In genomic region chr3:144413821-144414220, GRCm38 (mm10) we compare ENCODE assay signal across 17 mouse cellular contexts.
"Had no signal": no experiment of that assay in that cellular context is flagged by ENCODE, and none has a peak within 500 bp of the region (broad histone marks: within the 10 kb centered on the region; RNA-seq: fewer than 3 reads in every experiment).

No protein-coding gene starts in this region.

- H3K9ac ChIP-seq: kidney, embryonic 15.5 days; liver, embryonic 13.5 days; midbrain, embryonic 12.5 days; neural tube, embryonic 12.5 days; neural tube, embryonic 15.5 days had no signal

- H3K27ac ChIP-seq: kidney, embryonic 15.5 days; left cerebral cortex, adult 2 months; liver, embryonic 13.5 days; midbrain, embryonic 12.5 days; neural tube, embryonic 12.5 days; neural tube, embryonic 15.5 days; stomach, postnatal 0 days had no signal

- H3K36me3 ChIP-seq: kidney, embryonic 15.5 days; liver, embryonic 13.5 days; midbrain, embryonic 12.5 days; neural tube, embryonic 12.5 days; neural tube, embryonic 15.5 days had no signal

- H3K4me3 ChIP-seq: kidney, embryonic 15.5 days; left cerebral cortex, adult 2 months; liver, embryonic 13.5 days; midbrain, embryonic 12.5 days; neural tube, embryonic 12.5 days; neural tube, embryonic 15.5 days had no signal

- H3K4me2 ChIP-seq: kidney, embryonic 15.5 days; liver, embryonic 13.5 days; midbrain, embryonic 12.5 days; neural tube, embryonic 12.5 days; neural tube, embryonic 15.5 days had no signal

- H3K27me3 ChIP-seq: kidney, embryonic 15.5 days; liver, embryonic 13.5 days; midbrain, embryonic 12.5 days; neural tube, embryonic 12.5 days; neural tube, embryonic 15.5 days had no signal

- DNase-seq: kidney, postnatal 10 days; kidney, postnatal 36 days; layer of hippocampus, postnatal 36 days; liver, embryonic 13.5 days; lung, adult 2 months; lung, postnatal 14 days; lung, postnatal 4 days; right cerebral cortex, adult 18-20 months; right cerebral cortex, postnatal 14 days; right cerebral cortex, postnatal 4 days; thymus, postnatal 25 days had no signal

- H3K9me3 ChIP-seq: kidney, embryonic 15.5 days; liver, embryonic 13.5 days; neural tube, embryonic 12.5 days; neural tube, embryonic 15.5 days had no signal
